Mouse (Mus musculus): ENCODE data around the gene Lcat. TPM values are rescaled to one million over a fixed set of nuclear protein-coding genes. Genes with fewer than 3 reads are reported as not detected.
A peak's percentile ranks its signal among the peaks of the same experiment; 100 is the strongest.

Gene Lcat
- polyA plus RNA-seq, 1 experiment from 2014 or later, result 3.2 TPM

- peak overlapping the region; percentile 92 for H3K9ac ChIP-seq
- DNase-seq (ENCODE audit: low spot score) (peak; percentile 85), ATAC-seq (ENCODE audit: low FRiP score) (peak; percentile 92)
- WGBS, result under 1% methylated on average over 30 of the region's 30 CpGs
- H3K4me3 ChIP-seq (replicated peaks; ENCODE audit: low read length), result peak overlapping the region; percentile 68
- no peaks in the 10 kb centered on the region for H3K27me3 ChIP-seq (ENCODE audit: control insufficient read depth, insufficient read depth, low read length)
- peak overlapping the region; percentile 96 for H3K27ac ChIP-seq
- peak overlapping the region; percentile 68 for H3K4me2 ChIP-seq (replicated peaks)
- H3K4me1 ChIP-seq (replicated peaks; ENCODE audit: control insufficient read depth, insufficient read depth, low read length), result peaks cover 18% of the 10 kb centered on the region
- H3K9me3 ChIP-seq (ENCODE audit: control insufficient read depth, low read length), result no peaks in the 10 kb centered on the region
- no peaks in the 10 kb centered on the region for H3K36me3 ChIP-seq (replicated peaks; ENCODE audit: control insufficient read depth, insufficient read depth)
Measured at GRCm38 (mm10) chr8:105936866-105937475, 6.2 kb downstream of the Lcat start.

- Histone ChIP-seq H3K27me3 (ENCODE audit: control insufficient read depth, insufficient read depth, low read length) (no peaks in the 10 kb centered on the region), H3K27ac (peak overlapping the region; percentile 96), H3K36me3 (replicated peaks; ENCODE audit: control insufficient read depth, insufficient read depth) (0 out of 2 replicates have a peak, but pooled peaks cover 3% of the 10 kb centered on the region), H3K4me3 (replicated peaks; ENCODE audit: low read length) (peak overlapping the region; percentile 68), H3K9ac (peak overlapping the region; percentile 92), H3K9me3 (ENCODE audit: control insufficient read depth, low read length) (no peaks in the 10 kb centered on the region), H3K4me1 (replicated peaks; ENCODE audit: control insufficient read depth, insufficient read depth, low read length) (peaks cover 18% of the 10 kb centered on the region), H3K4me2 (replicated peaks) (peak overlapping the region; percentile 68)
- ATAC-seq (ENCODE audit: low FRiP score) (no peak), DNase-seq (ENCODE audit: low spot score) (no peak)
- 34% methylated on average over 7 of the region's 7 CpGs for WGBS
Measured at GRCm38 (mm10) chr8:105935863-105936603, 7.1 kb downstream of the Lcat start.

- H3K4me2 ChIP-seq (replicated peaks), result no peak overlapping the region
- no peak overlapping the region for H3K4me3 ChIP-seq (replicated peaks; ENCODE audit: low read length)
- no peak overlapping the region for H3K27ac ChIP-seq
- no peak overlapping the region for H3K9ac ChIP-seq
- DNase-seq (ENCODE audit: low spot score) (no peak), ATAC-seq (ENCODE audit: low FRiP score) (no peak)
- H3K9me3 ChIP-seq (ENCODE audit: control insufficient read depth, low read length), result no peaks in the 10 kb centered on the region
- H3K4me1 ChIP-seq (replicated peaks; ENCODE audit: control insufficient read depth, insufficient read depth, low read length), result peaks cover 18% of the 10 kb centered on the region
- H3K27me3 ChIP-seq (ENCODE audit: control insufficient read depth, insufficient read depth, low read length), result no peaks in the 10 kb centered on the region
- H3K36me3 ChIP-seq (replicated peaks; ENCODE audit: control insufficient read depth, insufficient read depth), result 0 out of 2 replicates have a peak, but pooled peaks cover 3% of the 10 kb centered on the region
- 89% methylated on average over 6 of the region's 6 CpGs for WGBS
Measured at GRCm38 (mm10) chr8:105935105-105935504, 8.1 kb downstream of the Lcat start.

DNA sequence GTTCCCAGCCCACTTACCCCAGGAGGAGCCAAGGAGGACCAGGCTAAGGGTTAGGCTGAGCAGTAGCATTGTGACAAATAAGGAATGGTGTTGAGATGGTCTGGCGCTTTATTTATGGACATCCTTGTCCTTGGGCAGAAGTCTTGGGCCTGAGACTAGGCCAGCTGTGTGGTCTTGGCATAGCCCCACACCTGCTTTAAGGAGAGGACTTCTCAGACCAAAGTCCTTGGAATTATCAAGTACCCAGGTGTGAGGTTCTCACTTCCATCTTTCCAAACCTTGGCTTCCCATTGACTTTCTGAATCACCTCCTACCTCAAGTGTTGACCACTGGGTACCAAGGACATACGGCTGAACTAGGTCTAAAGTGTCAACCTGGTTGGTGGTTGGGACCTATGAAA lies 9.4 kb downstream of the Lcat start, which contains the start of gene Ctrl:
TSS of gene Ctrl (minus strand) at position 101 of the 400 bp plus-strand sequence.
- no peaks in the 10 kb centered on the region for H3K9me3 ChIP-seq (ENCODE audit: control insufficient read depth, low read length)
- no peak within 1 kb of the TSS for H3K4me2 ChIP-seq (replicated peaks)
- DNase-seq (ENCODE audit: low spot score), result no peak
- no peaks in the 10 kb centered on the region for H3K27me3 ChIP-seq (ENCODE audit: control insufficient read depth, insufficient read depth, low read length)
- no peak within 1 kb of the TSS for H3K27ac ChIP-seq
- H3K4me3 ChIP-seq (replicated peaks; ENCODE audit: low read length), result no peak within 1 kb of the TSS
- H3K4me1 ChIP-seq (replicated peaks; ENCODE audit: control insufficient read depth, insufficient read depth, low read length), result peaks cover 18% of the 10 kb centered on the region
- 94% methylated on average over 2 of the region's 2 CpGs for WGBS
- H3K9ac ChIP-seq, result no peak within 1 kb of the TSS
- no peak for ATAC-seq (ENCODE audit: low FRiP score)
- H3K36me3 ChIP-seq (replicated peaks; ENCODE audit: control insufficient read depth, insufficient read depth), result peaks cover 6% of the 10 kb centered on the region; the same call in 1 of the 2 replicates

GRCm38 (mm10) chr8:105932525-105932924 lies 10.7 kb downstream of the Lcat start:
- WGBS, result 90% methylated on average over 11 of the region's 11 CpGs
- peaks cover 6% of the 10 kb centered on the region; the same call in 1 of the 2 replicates for H3K36me3 ChIP-seq (replicated peaks; ENCODE audit: control insufficient read depth, insufficient read depth)
- no peak overlapping the region for H3K9ac ChIP-seq
- H3K27me3 ChIP-seq (ENCODE audit: control insufficient read depth, insufficient read depth, low read length), result no peaks in the 10 kb centered on the region
- no peak for DNase-seq (ENCODE audit: low spot score)
- peaks cover 10% of the 10 kb centered on the region; the same call in 1 of the 2 replicates for H3K4me1 ChIP-seq (replicated peaks; ENCODE audit: control insufficient read depth, insufficient read depth, low read length)
- no peaks in the 10 kb centered on the region for H3K9me3 ChIP-seq (ENCODE audit: control insufficient read depth, low read length)
- H3K27ac ChIP-seq, result no peak overlapping the region
- no peak overlapping the region for H3K4me3 ChIP-seq (replicated peaks; ENCODE audit: low read length)
- ATAC-seq (ENCODE audit: low FRiP score), result no peak
- H3K4me2 ChIP-seq (replicated peaks), result no peak overlapping the region

- ATAC-seq (ENCODE audit: low FRiP score), result no peak
- H3K27me3 ChIP-seq (ENCODE audit: control insufficient read depth, insufficient read depth, low read length), result no peaks in the 10 kb centered on the region
- no peak for DNase-seq (ENCODE audit: low spot score)
- H3K4me2 ChIP-seq (replicated peaks), result no peak overlapping the region
- H3K9me3 ChIP-seq (ENCODE audit: control insufficient read depth, low read length), result no peaks in the 10 kb centered on the region
- no peak overlapping the region for H3K9ac ChIP-seq
- 95% methylated on average over 3 of the region's 3 CpGs for WGBS
- no peak overlapping the region for H3K27ac ChIP-seq
- no peak overlapping the region for H3K4me3 ChIP-seq (replicated peaks; ENCODE audit: low read length)
- H3K4me1 ChIP-seq (replicated peaks; ENCODE audit: control insufficient read depth, insufficient read depth, low read length), result peaks cover 7% of the 10 kb centered on the region; the same call in 1 of the 2 replicates
- peaks cover 6% of the 10 kb centered on the region; the same call in 1 of the 2 replicates for H3K36me3 ChIP-seq (replicated peaks; ENCODE audit: control insufficient read depth, insufficient read depth)
Measured at GRCm38 (mm10) chr8:105931271-105931670, 11.9 kb downstream of the Lcat start.

DNA sequence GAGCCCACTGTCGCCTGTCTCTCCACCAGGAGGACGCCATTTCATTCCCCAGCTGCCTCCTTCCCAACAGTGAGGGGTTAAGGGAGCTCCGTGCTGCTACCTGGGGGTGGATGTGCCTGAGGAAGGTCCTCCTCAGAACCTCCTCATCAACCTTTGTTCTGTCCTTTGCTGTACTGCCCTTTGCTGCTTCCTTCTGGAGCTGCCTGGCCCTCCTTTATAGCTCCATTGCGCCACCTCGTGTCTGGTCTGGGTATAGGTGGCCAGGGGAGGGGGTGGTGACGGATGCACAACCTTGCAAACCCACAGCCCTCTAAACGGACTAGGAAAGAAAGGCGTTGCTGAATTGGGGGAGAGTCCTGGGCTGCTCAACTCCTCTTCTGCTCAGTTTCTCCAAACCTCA lies 12.6 kb downstream of the Lcat start:
- Histone ChIP-seq H3K4me2 (replicated peaks) (no peak overlapping the region), H3K27ac (peak overlapping the region; percentile 79), H3K4me3 (replicated peaks; ENCODE audit: low read length) (no peak overlapping the region), H3K27me3 (ENCODE audit: control insufficient read depth, insufficient read depth, low read length) (no peaks in the 10 kb centered on the region), H3K4me1 (replicated peaks; ENCODE audit: control insufficient read depth, insufficient read depth, low read length) (no peaks in the 10 kb centered on the region), H3K36me3 (replicated peaks; ENCODE audit: control insufficient read depth, insufficient read depth) (peaks cover 6% of the 10 kb centered on the region; the same call in 1 of the 2 replicates), H3K9me3 (ENCODE audit: control insufficient read depth, low read length) (no peaks in the 10 kb centered on the region), H3K9ac (peak overlapping the region; percentile 29)
- 12% methylated on average over 8 of the region's 8 CpGs for WGBS
- ATAC-seq (ENCODE audit: low FRiP score) (peak; percentile 75), DNase-seq (ENCODE audit: low spot score) (peak; percentile 86)

- no peaks in the 10 kb centered on the region for H3K9me3 ChIP-seq (ENCODE audit: control insufficient read depth, low read length)
- peaks cover 12% of the 10 kb centered on the region; the same call in 1 of the 2 replicates for H3K36me3 ChIP-seq (replicated peaks; ENCODE audit: control insufficient read depth, insufficient read depth)
- no peaks in the 10 kb centered on the region for H3K4me1 ChIP-seq (replicated peaks; ENCODE audit: control insufficient read depth, insufficient read depth, low read length)
- H3K4me3 ChIP-seq (replicated peaks; ENCODE audit: low read length), result no peak overlapping the region
- no peak overlapping the region for H3K4me2 ChIP-seq (replicated peaks)
- no peak overlapping the region for H3K9ac ChIP-seq
- no peaks in the 10 kb centered on the region for H3K27me3 ChIP-seq (ENCODE audit: control insufficient read depth, insufficient read depth, low read length)
- WGBS, result 74% methylated on average over 3 of the region's 3 CpGs
- DNase-seq (ENCODE audit: low spot score), result no peak
- H3K27ac ChIP-seq, result no peak overlapping the region
- ATAC-seq (ENCODE audit: low FRiP score), result no peak
Measured at GRCm38 (mm10) chr8:105925123-105925522, 18.1 kb downstream of the Lcat start.

DNA sequence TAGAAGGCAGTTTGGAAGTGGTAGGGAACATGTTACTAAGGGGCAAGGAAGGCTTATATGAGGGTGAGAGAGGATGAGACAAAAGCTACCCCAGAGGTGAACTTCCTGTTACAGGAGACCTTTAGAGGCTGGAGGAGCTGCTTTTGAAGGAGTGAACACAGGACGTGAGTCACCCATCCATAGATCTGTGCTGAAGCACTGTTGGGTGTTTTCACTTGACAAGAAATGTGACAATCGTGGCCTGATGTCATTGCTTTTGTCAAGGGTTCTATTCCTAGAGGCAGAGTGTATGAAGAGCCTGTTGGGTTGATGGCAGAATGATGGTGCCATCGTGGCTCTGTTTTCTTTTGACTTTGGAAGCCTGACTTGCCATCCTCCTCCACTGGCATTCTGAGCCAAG lies 23.8 kb downstream of the Lcat start:
- WGBS, result 94% methylated on average over 3 of the region's 3 CpGs
- no peak overlapping the region for H3K9ac ChIP-seq
- H3K36me3 ChIP-seq (replicated peaks; ENCODE audit: control insufficient read depth, insufficient read depth), result peaks cover 29% of the 10 kb centered on the region
- no peak for DNase-seq (ENCODE audit: low spot score)
- no peaks in the 10 kb centered on the region for H3K4me1 ChIP-seq (replicated peaks; ENCODE audit: control insufficient read depth, insufficient read depth, low read length)
- no peak overlapping the region for H3K4me3 ChIP-seq (replicated peaks; ENCODE audit: low read length)
- H3K4me2 ChIP-seq (replicated peaks), result no peak overlapping the region
- no peak for ATAC-seq (ENCODE audit: low FRiP score)
- no peak overlapping the region for H3K27ac ChIP-seq
- H3K27me3 ChIP-seq (ENCODE audit: control insufficient read depth, insufficient read depth, low read length), result no peaks in the 10 kb centered on the region
- H3K9me3 ChIP-seq (ENCODE audit: control insufficient read depth, low read length), result no peaks in the 10 kb centered on the region
